Mouse (Mus musculus): ENCODE data around the gene Ugt1a7c. TPM values are rescaled to one million over a fixed set of nuclear protein-coding genes. Genes with fewer than 3 reads are reported as not detected.

The Ugt1a7c gene
- polyA plus RNA-seq, 1 experiment = not detected

GRCm38 (mm10) chr1:88228121-88228520 lies 133.3 kb downstream of the Ugt1a7c start:
- H3K27me3 ChIP-seq (ENCODE audit: control insufficient read depth, insufficient read depth, insufficient read length) = peaks cover 16% of the 10 kb centered on the region
- H3K36me3 ChIP-seq (ENCODE audit: control insufficient read depth, insufficient read depth) = no peaks in the 10 kb centered on the region
- H3K4me3 ChIP-seq (ENCODE audit: insufficient read depth, poor library complexity, severe bottlenecking) = no peak overlapping the region
- TF ChIP-seq MAX (IDR thresholded peaks at IDR 0.05) (no peak), MYOD1 (IDR thresholded peaks at IDR 0.05; ENCODE audit: control insufficient read depth, insufficient read length, low read depth) (no peak), CEBPB (IDR thresholded peaks at IDR 0.05; ENCODE audit: low read depth) (no peak), CTCF (IDR thresholded peaks at IDR 0.05; ENCODE audit: control insufficient read depth, insufficient read depth, insufficient read length) (no peak), MYOG (IDR thresholded peaks at IDR 0.05; ENCODE audit: control insufficient read depth, extremely low read depth, insufficient read length) (no peak), FOSL1 (IDR thresholded peaks at IDR 0.05; ENCODE audit: insufficient read depth, low read length, poor library complexity, severe bottlenecking) (no peak), USF1 (IDR thresholded peaks at IDR 0.05; ENCODE audit: low read depth) (no peak)
- no peaks in the 10 kb centered on the region for H3K79me2 ChIP-seq (ENCODE audit: control insufficient read depth, insufficient read depth)
- H3K79me3 ChIP-seq (ENCODE audit: low read depth) = no peaks in the 10 kb centered on the region
- no peak overlapping the region for H3ac ChIP-seq (ENCODE audit: control insufficient read depth, insufficient read length, low read depth)

GRCm38 (mm10) chr1:88229566-88229965 lies 134.7 kb downstream of the Ugt1a7c start:
- Histone ChIP-seq H3ac (ENCODE audit: control insufficient read depth, insufficient read length, low read depth) (no peak overlapping the region), H3K36me3 (ENCODE audit: control insufficient read depth, insufficient read depth) (no peaks in the 10 kb centered on the region), H3K27me3 (ENCODE audit: control insufficient read depth, insufficient read depth, insufficient read length) (peaks cover 25% of the 10 kb centered on the region), H3K4me3 (ENCODE audit: insufficient read depth, poor library complexity, severe bottlenecking) (no peak overlapping the region), H3K79me2 (ENCODE audit: control insufficient read depth, insufficient read depth) (no peaks in the 10 kb centered on the region), H3K79me3 (ENCODE audit: low read depth) (no peaks in the 10 kb centered on the region)
- TF ChIP-seq MAX (IDR thresholded peaks at IDR 0.05) (no peak), CTCF (IDR thresholded peaks at IDR 0.05; ENCODE audit: control insufficient read depth, insufficient read depth, insufficient read length) (no peak), USF1 (IDR thresholded peaks at IDR 0.05; ENCODE audit: low read depth) (no peak), CEBPB (IDR thresholded peaks at IDR 0.05; ENCODE audit: low read depth) (no peak), MYOG (IDR thresholded peaks at IDR 0.05; ENCODE audit: control insufficient read depth, extremely low read depth, insufficient read length) (no peak), MYOD1 (IDR thresholded peaks at IDR 0.05; ENCODE audit: control insufficient read depth, insufficient read length, low read depth) (no peak), FOSL1 (IDR thresholded peaks at IDR 0.05; ENCODE audit: insufficient read depth, low read length, poor library complexity, severe bottlenecking) (no peak)

DNA sequence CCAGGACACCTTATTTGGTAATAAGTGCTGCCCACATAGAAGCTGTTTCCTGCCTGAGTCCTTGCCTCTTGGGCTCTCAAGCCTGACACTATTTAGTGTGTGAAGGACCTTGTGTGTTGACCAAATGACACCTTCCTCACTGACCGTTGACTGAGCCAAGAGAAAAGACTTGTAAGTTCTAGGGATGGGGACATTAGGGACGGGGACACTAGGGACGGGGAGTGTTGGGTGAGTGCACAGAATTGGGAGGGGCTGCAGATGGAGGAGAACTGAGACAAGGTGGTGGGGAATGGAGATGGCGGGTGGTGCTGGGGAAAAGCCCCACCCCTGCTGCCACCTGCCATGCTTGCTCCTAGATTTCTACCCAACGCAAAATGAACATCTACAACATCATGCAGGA lies 135.1 kb downstream of the Ugt1a7c start:
- no peak overlapping the region for H3ac ChIP-seq (ENCODE audit: control insufficient read depth, insufficient read length, low read depth)
- no peaks in the 10 kb centered on the region for H3K79me2 ChIP-seq (ENCODE audit: control insufficient read depth, insufficient read depth)
- H3K79me3 ChIP-seq (ENCODE audit: low read depth) = no peaks in the 10 kb centered on the region
- TF ChIP-seq FOSL1 (IDR thresholded peaks at IDR 0.05; ENCODE audit: insufficient read depth, low read length, poor library complexity, severe bottlenecking) (no peak), USF1 (IDR thresholded peaks at IDR 0.05; ENCODE audit: low read depth) (no peak), MAX (IDR thresholded peaks at IDR 0.05) (no peak), CTCF (IDR thresholded peaks at IDR 0.05; ENCODE audit: control insufficient read depth, insufficient read depth, insufficient read length) (no peak), MYOD1 (IDR thresholded peaks at IDR 0.05; ENCODE audit: control insufficient read depth, insufficient read length, low read depth) (no peak), CEBPB (IDR thresholded peaks at IDR 0.05; ENCODE audit: low read depth) (no peak), MYOG (IDR thresholded peaks at IDR 0.05; ENCODE audit: control insufficient read depth, extremely low read depth, insufficient read length) (no peak)
- peaks cover 29% of the 10 kb centered on the region for H3K27me3 ChIP-seq (ENCODE audit: control insufficient read depth, insufficient read depth, insufficient read length)
- H3K4me3 ChIP-seq (ENCODE audit: insufficient read depth, poor library complexity, severe bottlenecking) = no peak overlapping the region
- H3K36me3 ChIP-seq (ENCODE audit: control insufficient read depth, insufficient read depth) = no peaks in the 10 kb centered on the region

- TF ChIP-seq MYOG (IDR thresholded peaks at IDR 0.05; ENCODE audit: control insufficient read depth, extremely low read depth, insufficient read length) = no peak
- TF ChIP-seq CTCF (IDR thresholded peaks at IDR 0.05; ENCODE audit: control insufficient read depth, insufficient read depth, insufficient read length) = no peak
- TF ChIP-seq FOSL1 (IDR thresholded peaks at IDR 0.05; ENCODE audit: insufficient read depth, low read length, poor library complexity, severe bottlenecking) = no peak
- no peak for TF ChIP-seq CEBPB (IDR thresholded peaks at IDR 0.05; ENCODE audit: low read depth)
- no peak for TF ChIP-seq MYOD1 (IDR thresholded peaks at IDR 0.05; ENCODE audit: control insufficient read depth, insufficient read length, low read depth)
- no peak for TF ChIP-seq MAX (IDR thresholded peaks at IDR 0.05)
- no peak for TF ChIP-seq USF1 (IDR thresholded peaks at IDR 0.05; ENCODE audit: low read depth)
- Histone ChIP-seq H3K36me3 (ENCODE audit: control insufficient read depth, insufficient read depth) (no peaks in the 10 kb centered on the region), H3K79me3 (ENCODE audit: low read depth) (no peaks in the 10 kb centered on the region), H3K79me2 (ENCODE audit: control insufficient read depth, insufficient read depth) (no peaks in the 10 kb centered on the region), H3K27me3 (ENCODE audit: control insufficient read depth, insufficient read depth, insufficient read length) (peaks cover 33% of the 10 kb centered on the region), H3ac (ENCODE audit: control insufficient read depth, insufficient read length, low read depth) (no peak overlapping the region), H3K4me3 (ENCODE audit: insufficient read depth, poor library complexity, severe bottlenecking) (no peak overlapping the region)
Observed at GRCm38 (mm10) chr1:88230421-88230820, 135.6 kb downstream of the Ugt1a7c start.

DNA sequence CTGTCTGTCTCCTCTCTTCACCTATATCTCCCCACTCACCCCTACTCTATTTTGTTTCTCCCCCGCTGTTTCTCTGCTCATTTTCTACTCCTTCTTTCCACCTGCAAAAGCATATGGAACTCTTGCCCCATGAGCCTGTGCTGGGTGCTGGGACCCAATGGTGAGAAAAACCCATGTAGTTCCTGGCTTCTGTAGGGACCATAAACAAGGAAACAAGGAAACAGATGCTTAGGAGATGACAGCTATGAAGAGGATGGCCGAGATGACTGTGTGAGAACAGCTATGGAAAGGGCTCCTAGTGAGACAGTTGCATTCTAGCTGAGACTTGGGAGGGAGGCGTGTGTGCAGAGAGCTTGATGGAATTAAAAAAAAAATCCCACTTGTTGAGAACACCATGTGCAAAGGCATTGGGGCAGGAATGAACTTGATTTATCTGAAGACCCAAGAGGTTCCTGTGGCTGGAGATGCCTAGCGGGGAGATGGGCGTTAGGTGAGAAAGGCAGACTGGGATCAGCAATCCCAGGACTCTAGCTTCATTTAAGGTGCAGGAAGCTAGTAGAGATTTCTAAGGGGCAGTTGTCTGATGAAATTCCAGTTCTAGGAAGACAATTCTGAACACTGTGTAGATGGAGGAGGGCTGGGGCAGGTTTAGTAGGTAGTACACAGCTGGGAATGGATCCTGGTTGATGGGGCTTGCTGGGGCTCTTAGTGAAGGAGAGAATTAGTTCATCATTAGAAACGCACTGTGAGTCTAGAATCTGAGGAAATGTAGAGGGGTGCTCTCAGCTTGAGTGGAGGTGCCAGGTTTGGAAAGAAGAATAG lies 136.3 kb downstream of the Ugt1a7c start:
- Histone ChIP-seq H3ac (ENCODE audit: control insufficient read depth, insufficient read length, low read depth) (no peak overlapping the region), H3K79me3 (ENCODE audit: low read depth) (no peaks in the 10 kb centered on the region), H3K27me3 (ENCODE audit: control insufficient read depth, insufficient read depth, insufficient read length) (peaks cover 37% of the 10 kb centered on the region), H3K79me2 (ENCODE audit: control insufficient read depth, insufficient read depth) (no peaks in the 10 kb centered on the region), H3K4me3 (ENCODE audit: insufficient read depth, poor library complexity, severe bottlenecking) (no peak overlapping the region), H3K36me3 (ENCODE audit: control insufficient read depth, insufficient read depth) (no peaks in the 10 kb centered on the region)
- no peak for TF ChIP-seq MYOG (IDR thresholded peaks at IDR 0.05; ENCODE audit: control insufficient read depth, extremely low read depth, insufficient read length)
- no peak for TF ChIP-seq CTCF (IDR thresholded peaks at IDR 0.05; ENCODE audit: control insufficient read depth, insufficient read depth, insufficient read length)
- no peak for TF ChIP-seq MAX (IDR thresholded peaks at IDR 0.05)

Data from C2C12 (cell line).